Mouse (Mus musculus) gastrocnemius, adult 2 months (tissue): ENCODE results near the gene Klhl29. TPM values are rescaled to one million over a fixed set of nuclear protein-coding genes. Genes with fewer than 3 reads are reported as not detected.

Source experiments
- DNase-seq: peaks from one replicate; pipeline ENCODE4 v3.0.0; 2022
- H3K27ac ChIP-seq: fragments of 200-600 bp; 2 replicates; pipeline ENCODE4 v1.8.1; 2022; ENCODE audit warnings: mild to moderate bottlenecking
- H3K4me3 ChIP-seq: fragments of 200-600 bp; 2 replicates; pipeline ENCODE4 v1.8.1; 2022; ENCODE audit warnings: mild to moderate bottlenecking, moderate library complexity
- CTCF ChIP-seq: fragments of 200-600 bp; IDR thresholded peaks from 2 replicates; pipeline ENCODE4 v1.8.1; 2022; ENCODE audit warnings: antibody characterized with exemption, mild to moderate bottlenecking, moderate library complexity
- intact Hi-C: fragments of 180-260 bp; cut with DNase I; formaldehyde crosslinking; loops from one replicate; pipeline ENCODE4 v1.15.1; 2025
- long read RNA-seq, 2 experiments: library from polyadenylated mRNA; stranded (forward); transcript quantifications; one replicate each; pipeline ENCODE4 v2.0.0; 2021
- total RNA-seq, 2 experiments: library from RNA; stranded (reverse); gene quantifications; 2 replicates each; pipeline ENCODE4 v1.2.3; 2021

Klhl29 gene
- 1 to 10 TPM; 3.0 to 3.4 TPM for total RNA-seq
- long read RNA-seq, experiment 1: 0 reads
- long read RNA-seq, experiment 2, partial matches to known transcripts: 0 of 2 reads
- long read RNA-seq, experiment 2, other reads (novel, unspliced or antisense): 2 of 2 reads

GRCm38 (mm10) chr12:5375616-5376461 is at the start of gene Klhl29:
Gene Klhl29, minus strand, starts transcription at chr12:5375682.
- intact Hi-C loops: no loop called here
- peak; percentile 96 for DNase-seq

GRCm38 (mm10) chr12:5425276-5425675 is 49.8 kb upstream of the Klhl29 start:
- TF ChIP-seq CTCF: no peak
- H3K4me3 ChIP-seq: no peak overlapping the region
- intact Hi-C loops: no loop called here
- no peak overlapping the region for H3K27ac ChIP-seq
- no peak for DNase-seq

More at GRCm38 (mm10) chr12:5375616-5376461, at the start of gene Klhl29:
- no peak for TF ChIP-seq CTCF
- Histone ChIP-seq H3K4me3 (peak within 1 kb of the TSS; percentile 86), H3K27ac (peak within 1 kb of the TSS; percentile 82)

GRCm38 (mm10) chr12:5415806-5416205 is 40.3 kb upstream of the Klhl29 start:
- Histone ChIP-seq H3K27ac (no peak overlapping the region), H3K4me3 (no peak overlapping the region)
- intact Hi-C loops: no loop called here
- DNase-seq: no peak
- no peak for TF ChIP-seq CTCF

- no peak overlapping the region for H3K4me3 ChIP-seq
- intact Hi-C loops: loop anchor here (5.0 kb wide), 1 partner anchor 272 kb away; no protein-coding TSS in a partner anchor
- DNase-seq: no peak
- H3K27ac ChIP-seq: no peak overlapping the region
- no peak for TF ChIP-seq CTCF
Observed at GRCm38 (mm10) chr12:5413976-5414375, 38.5 kb upstream of the Klhl29 start.

- no peak for DNase-seq
- Histone ChIP-seq H3K4me3 (no peak overlapping the region), H3K27ac (no peak overlapping the region)
- no peak for TF ChIP-seq CTCF
- intact Hi-C loops: loop anchor here (5.0 kb wide), 1 partner anchor 270 kb away; no protein-coding TSS in a partner anchor
Observed at GRCm38 (mm10) chr12:5411761-5412537, 36.5 kb upstream of the Klhl29 start.

- TF ChIP-seq CTCF: no peak
- Histone ChIP-seq H3K4me3 (no peak overlapping the region), H3K27ac (no peak overlapping the region)
- intact Hi-C loops: loop anchor here (5.0 kb wide), 1 partner anchor 269 kb away; no protein-coding TSS in a partner anchor
- no peak for DNase-seq
Observed at GRCm38 (mm10) chr12:5411346-5411745, 35.9 kb upstream of the Klhl29 start.

- TF ChIP-seq CTCF: peak; percentile 86
- peak overlapping the region; percentile 23 for H3K4me3 ChIP-seq
- intact Hi-C loops: loop anchor here (5.0 kb wide), 1 partner anchor 268 kb away; no protein-coding TSS in a partner anchor
Observed at GRCm38 (mm10) chr12:5410391-5411115, 35.1 kb upstream of the Klhl29 start.

GRCm38 (mm10) chr12:5407175-5407574 is 31.7 kb upstream of the Klhl29 start:
- no peak for DNase-seq
- intact Hi-C loops: no loop called here
- no peak for TF ChIP-seq CTCF
- no peak overlapping the region for H3K27ac ChIP-seq
- no peak overlapping the region for H3K4me3 ChIP-seq

More at GRCm38 (mm10) chr12:5410391-5411115, 35.1 kb upstream of the Klhl29 start:
- no peak overlapping the region for H3K27ac ChIP-seq
- DNase-seq: peak; percentile 87

- Histone ChIP-seq H3K27ac (no peak overlapping the region), H3K4me3 (no peak overlapping the region)
- intact Hi-C loops: no loop called here
- no peak for TF ChIP-seq CTCF
- no peak for DNase-seq
Observed at GRCm38 (mm10) chr12:5397423-5397822, 21.9 kb upstream of the Klhl29 start.

- no peak overlapping the region for H3K27ac ChIP-seq
- DNase-seq: no peak
- no peak for TF ChIP-seq CTCF
- no peak overlapping the region for H3K4me3 ChIP-seq
- intact Hi-C loops: no loop called here
Observed at GRCm38 (mm10) chr12:5395188-5395587, 19.7 kb upstream of the Klhl29 start.

- intact Hi-C loops: no loop called here
- no peak for DNase-seq
- Histone ChIP-seq H3K27ac (no peak overlapping the region), H3K4me3 (no peak overlapping the region)
- no peak for TF ChIP-seq CTCF
Observed at GRCm38 (mm10) chr12:5387112-5387511, 11.6 kb upstream of the Klhl29 start.

GRCm38 (mm10) chr12:5386688-5387087 is 11.2 kb upstream of the Klhl29 start:
- TF ChIP-seq CTCF: no peak
- intact Hi-C loops: no loop called here
- Histone ChIP-seq H3K4me3 (no peak overlapping the region), H3K27ac (no peak overlapping the region)
- no peak for DNase-seq
